Mouse (Mus musculus): ENCODE measurements around the gene Pirt. TPM values are rescaled to one million over a fixed set of nuclear protein-coding genes. Genes with fewer than 3 reads are reported as not detected.

The Pirt gene
- total RNA-seq, 2 experiments from 2014 or later, result 1.3 to 1.4 TPM

- DNase-seq (ENCODE audit: low spot score in 2 of 2), result no peak
Measured at GRCm38 (mm10) chr11:66945224-66945767, 33.5 kb downstream of the Pirt start.

- DNase-seq (ENCODE audit: low spot score in 2 of 2), result no peak
Measured at GRCm38 (mm10) chr11:66946521-66946920, 34.7 kb downstream of the Pirt start.

- DNase-seq (ENCODE audit: low spot score in 2 of 2), result no peak
Measured at GRCm38 (mm10) chr11:66946922-66947321, 35.1 kb downstream of the Pirt start.

GRCm38 (mm10) chr11:66956303-66956702 is 44.5 kb downstream of the Pirt start, which contains the start of gene Tmem238l:
Gene Tmem238l, plus strand, starts transcription at chr11:66956638.
- DNase-seq (ENCODE audit: low spot score in 2 of 2), result no peak

- DNase-seq (ENCODE audit: low spot score in 2 of 2), result no peak
Measured at GRCm38 (mm10) chr11:66960797-66961196, 49.0 kb downstream of the Pirt start.

GRCm38 (mm10) chr11:66961447-66962176 is 49.8 kb downstream of the Pirt start:
- DNase-seq (ENCODE audit: low spot score in 2 of 2), result no peak

- DNase-seq (ENCODE audit: low spot score in 2 of 2), result no peak
Measured at GRCm38 (mm10) chr11:66963462-66963861, 51.7 kb downstream of the Pirt start.

GRCm38 (mm10) chr11:66966500-66967116 is 54.8 kb downstream of the Pirt start:
- no peak for DNase-seq (ENCODE audit: low spot score in 2 of 2)

- DNase-seq (ENCODE audit: low spot score in 2 of 2), result no peak
Measured at GRCm38 (mm10) chr11:66968575-66968974, 56.8 kb downstream of the Pirt start.

GRCm38 (mm10) chr11:66973507-66973906 is 61.7 kb downstream of the Pirt start:
- DNase-seq (ENCODE audit: low spot score in 2 of 2), result no peak

GRCm38 (mm10) chr11:66975606-66976330 is 64.0 kb downstream of the Pirt start:
- DNase-seq (ENCODE audit: low spot score in 2 of 2), result no peak

Other genes with a start within 250 kb of the Pirt start
- gene Tmem238l, start 44.7 kb downstream of the Pirt start, total RNA-seq (2021), result not detected
- gene Tmem220, start 113.2 kb downstream of the Pirt start, total RNA-seq (2021), result 1 to 10 TPM in 1 of 2 experiments, under 1 TPM in 1; 0.27 to 1.1 TPM
- 10 to 100 TPM; 20.7 to 24.1 TPM for gene Adprm, start 140.6 kb downstream of the Pirt start, total RNA-seq (2021)
- 10 to 100 TPM in 1 of 2 experiments, 1 to 10 TPM in 1; 9.4 to 10.9 TPM for gene Sco1, start 140.7 kb downstream of the Pirt start, total RNA-seq (2021)
- gene Myh3, start 166.3 kb downstream of the Pirt start, total RNA-seq (2021), result 1 to 10 TPM; 1.1 to 1.5 TPM

Data from layer of hippocampus, postnatal 10 days (tissue).